Comparison of ENCODE assay signal across 20 mouse cellular contexts in the genomic region with DNA sequence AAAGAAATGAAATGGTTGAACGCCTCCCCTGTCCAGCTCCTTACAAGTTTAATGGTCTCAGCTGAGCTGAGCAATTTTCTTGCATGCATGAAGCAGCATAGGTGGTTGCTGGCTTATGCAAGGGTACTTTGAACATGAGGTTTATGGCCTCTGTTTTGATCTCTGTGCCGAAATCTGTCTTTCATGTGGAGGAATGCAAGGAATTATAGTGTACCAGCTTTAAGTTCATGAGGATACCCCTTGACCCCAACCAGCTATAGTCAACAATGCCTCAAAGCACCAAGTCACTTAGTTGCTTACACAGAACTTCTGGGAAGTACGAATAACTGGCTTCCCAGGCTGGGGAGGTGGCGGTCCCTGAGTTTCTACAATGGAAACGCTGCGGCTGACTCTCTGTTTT.
A peak's percentile ranks its signal among the peaks of the same experiment; 100 is the strongest.
DNase-seq lines count a peak whose midpoint lies in the region; ATAC-seq lines count a peak whose summit lies in the region.
"Had no signal": no experiment of that assay in that cellular context is flagged by ENCODE, and none has a peak within 500 bp of the region (broad histone marks: within the 10 kb centered on the region; RNA-seq: fewer than 3 reads in every experiment).

No protein-coding gene starts in this region.

- no peaks in the 10 kb centered on the region for H3K9me3 ChIP-seq in liver, embryonic 12.5 days (replicated peaks)
- H3K9me3 ChIP-seq in liver, embryonic 11.5 days (ENCODE audit: control insufficient read depth, low read length) = no peaks in the 10 kb centered on the region
- H3K9me3 ChIP-seq in liver, embryonic 13.5 days (replicated peaks) = no peaks in the 10 kb centered on the region
- no peaks in the 10 kb centered on the region for H3K9me3 ChIP-seq in stomach, embryonic 15.5 days
- H3K9me3 ChIP-seq: embryonic facial prominence, embryonic 15.5 days; forebrain, embryonic 10.5 days; heart, embryonic 10.5 days; hindbrain, embryonic 13.5 days; megakaryocyte, embryonic 14.5 days had no signal

- WGBS in liver, embryonic 12.5 days (ENCODE audit: insufficient replicate concordance) = 71% methylated on average over 6 of the region's 6 CpGs
- 62% methylated on average over 6 of the region's 6 CpGs for WGBS in liver, embryonic 11.5 days
- WGBS in liver, embryonic 13.5 days (ENCODE audit: insufficient replicate concordance) = 53% methylated on average over 6 of the region's 6 CpGs
- WGBS in stomach, embryonic 15.5 days = 59% methylated on average over 6 of the region's 6 CpGs

- ATAC-seq in liver, embryonic 12.5 days = 0 out of 2 replicates have a peak, but pooled peaks have one; percentile 35
- no peak for ATAC-seq in liver, embryonic 11.5 days (replicated peaks; ENCODE audit: low FRiP score)
- ATAC-seq in liver, embryonic 13.5 days (ENCODE audit: low read depth) = peak; percentile 47
- ATAC-seq in stomach, embryonic 15.5 days (ENCODE audit: insufficient read depth, low FRiP score, low read depth) = 0 out of 2 replicates have a peak, but pooled peaks have one; percentile 9
- no peak for ATAC-seq in megakaryocyte-erythroid progenitor cell, adult 5-6 weeks (replicated peaks; ENCODE audit: low FRiP score, low TSS enrichment, poor library complexity, severe bottlenecking)
- ATAC-seq: CD4-positive, CD25-positive, alpha-beta regulatory T cell, adult 4 months had no signal

- H3K27ac ChIP-seq in liver, embryonic 12.5 days = peak overlapping the region; percentile 60
- no peak overlapping the region for H3K27ac ChIP-seq in liver, embryonic 11.5 days (ENCODE audit: low read depth, low read length)
- H3K27ac ChIP-seq in liver, embryonic 13.5 days = peak overlapping the region; percentile 53
- H3K27ac ChIP-seq in stomach, embryonic 15.5 days = peak overlapping the region; percentile 60
- H3K27ac ChIP-seq: embryonic facial prominence, embryonic 15.5 days; forebrain, embryonic 10.5 days; heart, embryonic 10.5 days; hindbrain, embryonic 13.5 days; liver, embryonic 14.5 days had no signal

- no peaks in the 10 kb centered on the region for H3K4me1 ChIP-seq in liver, embryonic 12.5 days
- no peaks in the 10 kb centered on the region for H3K4me1 ChIP-seq in liver, embryonic 11.5 days (replicated peaks; ENCODE audit: control insufficient read depth, insufficient read depth, low read length)
- no peaks in the 10 kb centered on the region for H3K4me1 ChIP-seq in liver, embryonic 13.5 days (replicated peaks)
- H3K4me1 ChIP-seq in stomach, embryonic 15.5 days = no peaks in the 10 kb centered on the region
- H3K4me1 ChIP-seq: embryonic facial prominence, embryonic 15.5 days; heart, embryonic 10.5 days; hindbrain, embryonic 13.5 days; megakaryocyte, embryonic 14.5 days had no signal

- no peak overlapping the region for H3K9ac ChIP-seq in liver, embryonic 12.5 days
- H3K9ac ChIP-seq in liver, embryonic 11.5 days (ENCODE audit: low read depth, low read length) = no peak overlapping the region
- H3K9ac ChIP-seq in liver, embryonic 13.5 days = no peak overlapping the region
- H3K9ac ChIP-seq in stomach, embryonic 15.5 days = no peak overlapping the region
- H3K9ac ChIP-seq: embryonic facial prominence, embryonic 15.5 days; hindbrain, embryonic 13.5 days; liver, embryonic 14.5 days had no signal

- H3K4me2 ChIP-seq in liver, embryonic 12.5 days = no peak overlapping the region
- no peak overlapping the region for H3K4me2 ChIP-seq in liver, embryonic 11.5 days
- H3K4me2 ChIP-seq in liver, embryonic 13.5 days = no peak overlapping the region
- H3K4me2 ChIP-seq in stomach, embryonic 15.5 days = peak overlapping the region; percentile 6; the same call in 1 of the 2 replicates
- H3K4me2 ChIP-seq: embryonic facial prominence, embryonic 15.5 days; hindbrain, embryonic 13.5 days had no signal

- H3K36me3 ChIP-seq in liver, embryonic 12.5 days = no peaks in the 10 kb centered on the region
- H3K36me3 ChIP-seq in liver, embryonic 11.5 days (ENCODE audit: control insufficient read depth, insufficient read depth, low read length) = no peaks in the 10 kb centered on the region
- no peaks in the 10 kb centered on the region for H3K36me3 ChIP-seq in liver, embryonic 13.5 days
- no peaks in the 10 kb centered on the region for H3K36me3 ChIP-seq in stomach, embryonic 15.5 days
- H3K36me3 ChIP-seq: embryonic facial prominence, embryonic 15.5 days; forebrain, embryonic 10.5 days; G1E; heart, embryonic 10.5 days; hindbrain, embryonic 13.5 days had no signal

- no peak overlapping the region for H3K4me3 ChIP-seq in liver, embryonic 12.5 days
- no peak overlapping the region for H3K4me3 ChIP-seq in liver, embryonic 11.5 days (ENCODE audit: low read depth, low read length)
- no peak overlapping the region for H3K4me3 ChIP-seq in liver, embryonic 13.5 days (replicated peaks)
- H3K4me3 ChIP-seq in stomach, embryonic 15.5 days (replicated peaks) = no peak overlapping the region
- H3K4me3 ChIP-seq: embryonic facial prominence, embryonic 15.5 days; forebrain, embryonic 10.5 days; heart, embryonic 10.5 days; hindbrain, embryonic 13.5 days; megakaryocyte, embryonic 14.5 days had no signal

- no peaks in the 10 kb centered on the region for H3K27me3 ChIP-seq in liver, embryonic 12.5 days (replicated peaks)
- H3K27me3 ChIP-seq in liver, embryonic 11.5 days (replicated peaks; ENCODE audit: control insufficient read depth, insufficient read depth, low read length) = no peaks in the 10 kb centered on the region
- no peaks in the 10 kb centered on the region for H3K27me3 ChIP-seq in liver, embryonic 13.5 days
- H3K27me3 ChIP-seq in stomach, embryonic 15.5 days (replicated peaks) = no peaks in the 10 kb centered on the region
- H3K27me3 ChIP-seq: embryonic facial prominence, embryonic 15.5 days; hindbrain, embryonic 13.5 days; megakaryocyte, embryonic 14.5 days had no signal

- DNase-seq in heart, adult 11 months = peak; percentile 53
- DNase-seq in heart, adult 9 months (ENCODE audit: low spot score in 2 of 2) = no peak
- DNase-seq in liver, embryonic 11.5 days (ENCODE audit: low spot score) = no peak
- no peak for DNase-seq in liver, embryonic 13.5 days
- DNase-seq in heart, postnatal 14 days = no peak
- DNase-seq: cerebellum, postnatal 10 days; gastrocnemius, postnatal 14 days; heart, postnatal 10 days; thymus, postnatal 36 days had no signal

- intact Hi-C loops in heart, postnatal 14 days (cut with DNase I) = no loop called here

Comparison
In these comparisons a context has a peak if more than half of its experiments do, and no peak if none do; other contexts are left out.
1. ATAC-seq: peak in liver, embryonic 12.5 days (single experiment), liver, embryonic 13.5 days (single experiment) and stomach, embryonic 15.5 days (single experiment); none in liver, embryonic 11.5 days (single experiment) and megakaryocyte-erythroid progenitor cell, adult 5-6 weeks (single experiment).